Mouse (Mus musculus) heart, embryonic 11.5 days (tissue): Measurements from ENCODE around the gene Sema6d. TPM values are rescaled to one million over a fixed set of nuclear protein-coding genes. Genes with fewer than 3 reads are reported as not detected.

Experiments used
- ATAC-seq: fragments of 200-750 bp; cut with Nextera tagmentation; replicated peaks from 2 replicates; pipeline ENCODE4 v1.8.0; 2017; ENCODE audit warnings: moderate library complexity; ENCODE audit not compliant: insufficient number of reproducible peaks, low FRiP score, low TSS enrichment
- H3K27ac ChIP-seq: fragments of 300-500 bp; sonication (generic); 2 replicates; pipeline ENCODE4 v1.5.1; 2014; ENCODE audit warnings: mild to moderate bottlenecking, low read depth, low read length
- H3K27me3 ChIP-seq: fragments of 300-500 bp; sonication (generic); 2 replicates; pipeline ENCODE4 v1.6.1; 2014; ENCODE audit warnings: mild to moderate bottlenecking, low read length, mixed read lengths; ENCODE audit not compliant: control insufficient read depth, insufficient read depth
- H3K36me3 ChIP-seq: fragments of 300-500 bp; sonication (generic); 2 replicates; pipeline ENCODE4 v1.6.1; 2014; ENCODE audit warnings: mild to moderate bottlenecking, low read length, moderate library complexity, mixed read lengths; ENCODE audit not compliant: control insufficient read depth, insufficient read depth
- H3K4me1 ChIP-seq: fragments of 300-500 bp; sonication (generic); 2 replicates; pipeline ENCODE4 v1.6.1; 2014; ENCODE audit warnings: low read length; ENCODE audit not compliant: control insufficient read depth, insufficient read depth
- H3K4me2 ChIP-seq: fragments of 300-500 bp; sonication (generic); 2 replicates; pipeline ENCODE4 v1.6.1; 2014; ENCODE audit warnings: mild to moderate bottlenecking, moderate library complexity
- H3K4me3 ChIP-seq: fragments of 300-500 bp; sonication (generic); 2 replicates; pipeline ENCODE4 v1.5.1; 2014; ENCODE audit warnings: low read depth, low read length
- H3K9ac ChIP-seq: fragments of 300-500 bp; sonication (generic); 2 replicates; pipeline ENCODE4 v1.6.1; 2014; ENCODE audit warnings: mild to moderate bottlenecking, low read depth, low read length, moderate library complexity
- H3K9me3 ChIP-seq: fragments of 300-500 bp; sonication (generic); replicated peaks from 2 replicates; pipeline ENCODE4 v1.6.1; 2016; ENCODE audit warnings: low read length; ENCODE audit not compliant: control insufficient read depth
- WGBS: fragments of 180-500 bp; shearing (Covaris S2); extraction: QIAGEN DNeasy Blood & Tissue Kit; methylation state at CpG from one replicate; pipeline ENCODE4 v1.1.7; 2014; ENCODE audit not compliant: insufficient replicate concordance; 5-methylcytosine and 5-hydroxymethylcytosine counted together
- polyA plus RNA-seq: library from polyadenylated mRNA; unstranded; fragments of >200 nt; fragmentation: Nextera tagmentation; extraction: Ambion mirVana; gene quantifications from 2 replicates; pipeline ENCODE4 v1.2.1, GENCODE M21; 2014

Gene Sema6d
- polyA plus RNA-seq, 1 experiment from 2014 or later, result 24.9 TPM

DNA sequence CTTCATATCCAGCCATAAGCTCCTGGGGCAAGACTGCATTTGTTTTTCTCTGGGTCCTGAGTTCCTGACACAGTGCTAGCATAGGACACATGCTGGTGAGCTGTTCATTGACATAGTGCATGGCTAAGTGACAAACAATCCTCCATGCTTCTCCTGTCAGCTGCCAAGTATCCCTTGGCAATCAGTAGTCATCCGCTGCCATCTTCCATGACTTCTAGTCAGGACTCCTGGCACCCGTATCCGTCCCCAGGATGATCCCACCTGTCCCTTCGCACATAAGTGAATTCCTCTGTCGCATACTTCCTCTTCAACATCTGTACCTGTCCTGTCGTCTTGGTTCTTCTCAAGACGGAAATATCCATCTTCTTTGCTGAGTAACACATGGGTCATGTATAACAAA, 468.3 kb downstream of the Sema6d start:
- H3K4me3 ChIP-seq, result no peak overlapping the region
- WGBS, result 88% methylated on average over 7 of the region's 7 CpGs
- H3K36me3 ChIP-seq, result no peaks in the 10 kb centered on the region
- H3K27ac ChIP-seq, result no peak overlapping the region
- H3K4me1 ChIP-seq, result no peaks in the 10 kb centered on the region; the same call in 1 of the 2 replicates
- no peak for ATAC-seq
- no peaks in the 10 kb centered on the region for H3K9me3 ChIP-seq
- no peak overlapping the region for H3K4me2 ChIP-seq
- H3K27me3 ChIP-seq, result no peaks in the 10 kb centered on the region
- H3K9ac ChIP-seq, result no peak overlapping the region

DNA sequence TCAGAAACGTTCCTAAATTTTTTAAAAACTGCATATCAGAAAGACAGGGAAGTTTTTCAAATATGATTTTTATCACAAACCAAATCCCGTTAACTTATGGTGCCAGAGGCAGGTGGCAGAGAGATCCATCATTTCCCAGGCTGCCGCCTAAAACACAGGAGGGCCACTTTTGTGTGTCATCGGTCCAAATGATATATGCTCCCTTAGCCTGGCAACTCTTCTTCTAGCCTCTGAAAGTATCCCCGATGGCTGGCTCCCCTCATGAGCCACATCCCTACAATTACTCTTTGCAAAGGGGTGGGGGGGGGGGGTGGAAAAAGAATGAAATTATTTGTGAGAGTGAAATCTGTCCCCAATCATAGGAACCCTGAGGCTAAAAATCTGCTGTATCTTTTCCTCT, 471.9 kb downstream of the Sema6d start:
- 65% methylated on average over 5 of the region's 5 CpGs for WGBS
- no peak for ATAC-seq
- Histone ChIP-seq H3K27ac (no peak overlapping the region), H3K9me3 (no peaks in the 10 kb centered on the region), H3K9ac (no peak overlapping the region), H3K27me3 (no peaks in the 10 kb centered on the region), H3K4me2 (no peak overlapping the region), H3K4me1 (no peaks in the 10 kb centered on the region), H3K36me3 (no peaks in the 10 kb centered on the region), H3K4me3 (no peak overlapping the region)

DNA sequence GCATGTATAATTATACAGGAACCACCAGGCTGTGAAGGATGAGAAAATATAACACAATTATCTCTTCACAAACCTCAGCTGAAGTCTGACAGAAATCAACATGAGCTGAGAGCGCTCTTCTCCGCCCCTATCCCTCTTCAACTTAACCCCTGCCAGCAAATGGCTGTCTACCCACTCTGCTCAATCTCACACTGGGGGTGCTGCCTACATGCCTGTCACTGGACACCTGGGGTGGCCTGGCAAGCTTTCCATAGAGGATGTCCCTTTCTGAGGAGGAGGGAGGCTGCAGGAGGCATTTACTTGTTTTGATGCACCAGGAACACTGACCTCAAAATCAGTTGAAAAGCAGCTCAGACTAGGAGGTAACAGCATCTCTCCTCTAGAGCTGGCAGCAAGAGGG, 472.3 kb downstream of the Sema6d start:
- no peak for ATAC-seq
- Histone ChIP-seq H3K4me1 (no peaks in the 10 kb centered on the region), H3K9me3 (no peaks in the 10 kb centered on the region), H3K9ac (no peak overlapping the region; the same call in 1 of the 2 replicates), H3K4me3 (no peak overlapping the region), H3K4me2 (no peak overlapping the region), H3K27ac (no peak overlapping the region), H3K27me3 (no peaks in the 10 kb centered on the region), H3K36me3 (no peaks in the 10 kb centered on the region)
- 39% methylated on average over 2 of the region's 2 CpGs for WGBS

DNA sequence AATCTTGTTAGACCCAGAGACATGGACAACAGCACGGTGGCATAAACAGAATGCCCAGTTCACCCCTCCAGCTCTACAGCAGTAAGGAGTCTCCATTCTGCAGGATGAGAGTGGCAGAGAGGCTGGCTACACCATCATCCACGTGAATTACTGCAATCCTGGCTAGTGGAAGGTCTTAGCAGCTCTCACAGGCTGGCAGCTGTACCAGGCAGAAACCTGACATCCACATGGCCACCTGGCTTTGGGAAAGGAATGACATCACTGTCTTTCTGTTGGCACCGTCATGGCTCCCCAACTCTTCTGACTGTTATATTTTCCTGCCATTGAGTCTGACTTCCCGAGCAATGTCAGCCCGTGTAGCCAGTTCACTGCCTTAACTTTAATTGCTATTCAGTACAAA, 474.0 kb downstream of the Sema6d start:
- H3K36me3 ChIP-seq, result no peaks in the 10 kb centered on the region
- no peak overlapping the region for H3K27ac ChIP-seq
- no peak overlapping the region for H3K9ac ChIP-seq
- no peak overlapping the region for H3K4me3 ChIP-seq
- 76% methylated on average over 5 of the region's 5 CpGs for WGBS
- no peak overlapping the region for H3K4me2 ChIP-seq
- H3K27me3 ChIP-seq, result no peaks in the 10 kb centered on the region
- H3K4me1 ChIP-seq, result no peaks in the 10 kb centered on the region
- ATAC-seq, result no peak
- H3K9me3 ChIP-seq, result no peaks in the 10 kb centered on the region

DNA sequence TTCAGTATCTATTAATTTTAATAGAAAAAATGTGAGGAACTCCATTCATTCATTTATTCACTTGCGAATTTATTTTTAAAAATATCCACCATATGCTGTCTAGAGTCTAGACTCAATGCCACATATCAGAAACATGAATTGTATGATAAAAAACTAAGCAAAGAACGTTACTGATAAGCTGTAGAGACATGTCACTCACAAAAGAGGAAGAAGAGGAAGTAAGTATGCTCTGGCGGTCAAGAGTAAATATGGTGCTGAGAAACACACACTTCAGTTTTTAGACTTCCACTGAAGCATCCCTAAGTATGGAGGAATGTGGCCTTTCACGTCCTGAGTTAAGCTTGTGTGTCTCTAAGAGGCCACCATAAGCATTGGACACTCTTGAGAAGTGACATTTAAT, 484.0 kb downstream of the Sema6d start:
- ATAC-seq, result no peak
- H3K27me3 ChIP-seq, result no peaks in the 10 kb centered on the region
- no peak overlapping the region for H3K4me3 ChIP-seq
- H3K36me3 ChIP-seq, result no peaks in the 10 kb centered on the region
- H3K9ac ChIP-seq, result no peak overlapping the region
- no peaks in the 10 kb centered on the region for H3K9me3 ChIP-seq
- WGBS, result 63% methylated on average over 4 of the region's 4 CpGs
- no peak overlapping the region for H3K4me2 ChIP-seq
- H3K4me1 ChIP-seq, result no peaks in the 10 kb centered on the region
- H3K27ac ChIP-seq, result no peak overlapping the region

DNA sequence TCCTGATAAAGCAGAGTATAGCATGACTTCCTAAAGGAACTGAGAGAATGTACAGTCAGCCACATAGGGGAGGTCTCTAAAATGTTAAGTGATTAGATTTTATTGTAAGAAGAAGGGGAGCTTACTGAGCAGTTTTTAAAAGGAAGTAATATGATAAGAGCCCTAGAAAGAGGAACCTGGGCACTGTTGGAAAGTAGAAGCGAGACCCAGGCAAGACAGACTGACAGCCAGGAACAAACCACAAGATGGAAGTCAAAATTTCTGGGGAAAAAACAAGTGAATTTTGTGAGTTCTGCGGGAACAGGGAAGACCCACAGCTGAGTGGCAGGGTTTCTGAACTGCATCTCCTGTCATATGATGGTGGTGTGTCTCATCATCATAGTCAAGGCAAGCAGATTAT, 486.3 kb downstream of the Sema6d start:
- H3K4me3 ChIP-seq, result no peak overlapping the region
- no peak overlapping the region for H3K9ac ChIP-seq
- WGBS, result 67% methylated on average over 2 of the region's 2 CpGs
- H3K9me3 ChIP-seq, result no peaks in the 10 kb centered on the region
- no peaks in the 10 kb centered on the region for H3K4me1 ChIP-seq
- no peak overlapping the region for H3K4me2 ChIP-seq
- H3K27me3 ChIP-seq, result no peaks in the 10 kb centered on the region
- no peak overlapping the region for H3K27ac ChIP-seq
- ATAC-seq, result no peak
- H3K36me3 ChIP-seq, result no peaks in the 10 kb centered on the region

DNA sequence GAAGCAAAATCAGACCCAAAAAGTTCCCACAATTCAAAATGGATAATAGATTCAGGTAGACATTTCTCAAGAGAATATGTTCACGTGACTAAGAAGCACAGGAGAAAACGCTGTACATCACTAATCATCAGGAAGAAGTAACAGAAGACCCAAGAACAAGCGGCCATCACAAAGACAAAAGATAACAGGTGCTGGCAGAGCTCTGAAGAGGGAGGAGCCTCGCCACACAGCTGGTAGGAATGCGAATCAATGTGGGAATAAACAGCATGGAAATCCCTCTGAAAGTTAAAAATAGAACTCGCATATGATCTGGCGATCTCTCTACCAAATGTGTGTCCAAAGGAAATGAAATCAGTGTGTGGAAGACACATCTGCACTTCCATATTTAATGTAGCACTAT, 493.8 kb downstream of the Sema6d start:
- no peaks in the 10 kb centered on the region for H3K36me3 ChIP-seq
- no peaks in the 10 kb centered on the region for H3K9me3 ChIP-seq
- no peak overlapping the region for H3K9ac ChIP-seq
- ATAC-seq, result no peak
- H3K4me1 ChIP-seq, result no peaks in the 10 kb centered on the region
- H3K27me3 ChIP-seq, result no peaks in the 10 kb centered on the region
- no peak overlapping the region for H3K27ac ChIP-seq
- H3K4me3 ChIP-seq, result no peak overlapping the region
- WGBS, result 61% methylated on average over 7 of the region's 7 CpGs
- H3K4me2 ChIP-seq, result no peak overlapping the region

DNA sequence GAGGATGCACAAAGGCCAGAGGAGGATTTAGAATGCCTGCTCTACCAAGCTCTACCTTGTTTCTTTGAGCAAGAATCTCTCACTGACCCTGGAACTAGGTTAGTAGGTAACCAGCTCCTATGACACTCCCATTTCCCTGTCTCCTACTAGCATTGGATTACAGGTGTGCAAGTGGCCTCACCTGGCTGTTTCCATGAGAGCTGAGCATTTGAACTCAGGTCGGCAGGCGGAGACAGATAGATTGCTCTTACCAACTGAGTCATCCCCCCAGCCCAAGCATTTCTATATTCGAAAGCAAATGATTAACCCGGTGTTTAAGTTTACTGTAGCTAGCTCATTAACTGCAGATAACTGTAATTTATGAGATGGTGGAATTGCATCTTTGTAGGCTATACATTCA, 503.0 kb downstream of the Sema6d start:
- Histone ChIP-seq H3K4me3 (no peak overlapping the region), H3K27me3 (no peaks in the 10 kb centered on the region), H3K4me2 (no peak overlapping the region), H3K4me1 (no peaks in the 10 kb centered on the region), H3K9ac (no peak overlapping the region), H3K27ac (no peak overlapping the region), H3K9me3 (no peaks in the 10 kb centered on the region), H3K36me3 (no peaks in the 10 kb centered on the region)
- no peak for ATAC-seq
- WGBS, result 80% methylated on average over 4 of the region's 4 CpGs

DNA sequence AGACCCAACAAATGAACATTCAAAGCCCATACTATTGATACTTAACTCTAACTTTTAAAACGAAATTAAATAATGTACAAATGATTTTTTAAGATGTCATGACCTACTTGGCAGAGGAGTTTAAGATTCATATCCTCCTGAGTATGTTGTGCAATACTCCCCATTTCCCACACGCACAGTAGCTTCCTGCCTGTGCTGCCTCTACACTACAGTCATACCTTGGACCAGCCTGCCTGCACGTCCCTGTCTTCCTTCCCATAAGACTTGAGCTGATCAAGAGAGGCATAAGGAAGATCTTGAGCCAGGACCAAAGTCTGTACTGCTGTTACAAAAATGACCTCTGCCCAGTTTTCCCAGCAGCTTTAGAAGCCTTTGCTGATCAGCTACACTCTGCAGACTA, 509.2 kb downstream of the Sema6d start:
- ATAC-seq, result no peak
- H3K4me3 ChIP-seq, result no peak overlapping the region
- H3K4me2 ChIP-seq, result no peak overlapping the region
- no peaks in the 10 kb centered on the region for H3K36me3 ChIP-seq
- WGBS, result 66% methylated on average over 3 of the region's 3 CpGs
- H3K4me1 ChIP-seq, result peaks cover 11% of the 10 kb centered on the region
- no peak overlapping the region for H3K9ac ChIP-seq
- no peaks in the 10 kb centered on the region for H3K27me3 ChIP-seq
- H3K27ac ChIP-seq, result no peak overlapping the region
- H3K9me3 ChIP-seq, result 0 out of 2 replicates have a peak, but pooled peaks cover 2% of the 10 kb centered on the region
